Mouse (Mus musculus): ENCODE measurements around the gene Asphd2. TPM values are rescaled to one million over a fixed set of nuclear protein-coding genes. Genes with fewer than 3 reads are reported as not detected.
A peak's percentile ranks its signal among the peaks of the same experiment; 100 is the strongest.

The Asphd2 gene
- polyA plus RNA-seq, 1 experiment from 2014 or later = 1.7 TPM

GRCm38 (mm10) chr5:112409274-112409673 lies 14.6 kb upstream of the Asphd2 start:
- WGBS = 55% methylated on average over 5 of the region's 5 CpGs
- Histone ChIP-seq H3K4me1 (ENCODE audit: control insufficient read depth in 2 of 2, insufficient read depth in 2 of 2, low read length in 2 of 2) (peaks cover 9% of the 10 kb centered on the region in 2 experiments), H3K4me2 (ENCODE audit: low read length) (no peak overlapping the region), H3K9ac (ENCODE audit: low read length) (no peak overlapping the region), H3K27me3 (ENCODE audit: control insufficient read depth, insufficient read depth, low read length) (peaks cover 38% of the 10 kb centered on the region), H3K9me3 (ENCODE audit: control insufficient read depth, low read length) (0 out of 2 replicates have a peak, but pooled peaks cover 4% of the 10 kb centered on the region), H3K27ac (replicated peaks in 1 of 2; ENCODE audit: control insufficient read depth in 1 of 2, insufficient read depth in 1 of 2, low read depth in 2 of 2, low read length in 2 of 2) (no peak overlapping the region), H3K4me3 (ENCODE audit: control insufficient read depth in 1 of 2, insufficient read depth in 1 of 2, low read depth in 1 of 2, low read length in 2 of 2) (no peak overlapping the region), H3K36me3 (ENCODE audit: control insufficient read depth, insufficient read depth, low read length) (no peaks in the 10 kb centered on the region)
- ATAC-seq (ENCODE audit: insufficient number of reproducible peaks, insufficient read depth, low FRiP score, low read depth) = no peak

GRCm38 (mm10) chr5:112406017-112406416 lies 11.4 kb upstream of the Asphd2 start:
- H3K36me3 ChIP-seq (ENCODE audit: control insufficient read depth, insufficient read depth, low read length) = no peaks in the 10 kb centered on the region
- ATAC-seq (ENCODE audit: insufficient number of reproducible peaks, insufficient read depth, low FRiP score, low read depth) = no peak; the same call in 1 of the 2 replicates
- H3K9me3 ChIP-seq (ENCODE audit: control insufficient read depth, low read length) = no peaks in the 10 kb centered on the region
- WGBS = 6% methylated on average over 3 of the region's 3 CpGs
- no peak overlapping the region for H3K4me2 ChIP-seq (ENCODE audit: low read length)
- H3K4me1 ChIP-seq (ENCODE audit: control insufficient read depth in 2 of 2, insufficient read depth in 2 of 2, low read length in 2 of 2) = peaks cover 3 to 9% of the 10 kb centered on the region in 2 experiments
- H3K9ac ChIP-seq (ENCODE audit: low read length) = no peak overlapping the region
- no peak overlapping the region for H3K27ac ChIP-seq (replicated peaks in 1 of 2; ENCODE audit: control insufficient read depth in 1 of 2, insufficient read depth in 1 of 2, low read depth in 2 of 2, low read length in 2 of 2)
- peaks cover 26% of the 10 kb centered on the region for H3K27me3 ChIP-seq (ENCODE audit: control insufficient read depth, insufficient read depth, low read length)
- no peak overlapping the region for H3K4me3 ChIP-seq (ENCODE audit: control insufficient read depth in 1 of 2, insufficient read depth in 1 of 2, low read depth in 1 of 2, low read length in 2 of 2)

- H3K4me1 ChIP-seq (ENCODE audit: control insufficient read depth in 2 of 2, insufficient read depth in 2 of 2, low read length in 2 of 2) = peaks cover 3 to 9% of the 10 kb centered on the region in 2 experiments
- WGBS = 53% methylated on average over 3 of the region's 3 CpGs
- no peak overlapping the region for H3K9ac ChIP-seq (ENCODE audit: low read length)
- no peaks in the 10 kb centered on the region for H3K36me3 ChIP-seq (ENCODE audit: control insufficient read depth, insufficient read depth, low read length)
- no peak overlapping the region for H3K4me2 ChIP-seq (ENCODE audit: low read length)
- no peaks in the 10 kb centered on the region for H3K9me3 ChIP-seq (ENCODE audit: control insufficient read depth, low read length)
- H3K4me3 ChIP-seq (ENCODE audit: control insufficient read depth in 1 of 2, insufficient read depth in 1 of 2, low read depth in 1 of 2, low read length in 2 of 2) = no peak overlapping the region
- H3K27ac ChIP-seq (replicated peaks in 1 of 2; ENCODE audit: control insufficient read depth in 1 of 2, insufficient read depth in 1 of 2, low read depth in 2 of 2, low read length in 2 of 2) = no peak overlapping the region
- ATAC-seq (ENCODE audit: insufficient number of reproducible peaks, insufficient read depth, low FRiP score, low read depth) = no peak
- 0 out of 2 replicates have a peak, but pooled peaks cover 14% of the 10 kb centered on the region for H3K27me3 ChIP-seq (ENCODE audit: control insufficient read depth, insufficient read depth, low read length)
Observed at GRCm38 (mm10) chr5:112402437-112402836, 7.8 kb upstream of the Asphd2 start.

GRCm38 (mm10) chr5:112399284-112399683 lies 4.6 kb upstream of the Asphd2 start:
- 57% methylated on average over 10 of the region's 10 CpGs for WGBS
- Histone ChIP-seq H3K36me3 (ENCODE audit: control insufficient read depth, insufficient read depth, low read length) (no peaks in the 10 kb centered on the region), H3K9ac (ENCODE audit: low read length) (no peak overlapping the region), H3K4me2 (ENCODE audit: low read length) (no peak overlapping the region), H3K9me3 (ENCODE audit: control insufficient read depth, low read length) (no peaks in the 10 kb centered on the region), H3K4me1 (ENCODE audit: control insufficient read depth in 2 of 2, insufficient read depth in 2 of 2, low read length in 2 of 2) (no peaks in the 10 kb centered on the region), H3K27ac (replicated peaks in 1 of 2; ENCODE audit: control insufficient read depth in 1 of 2, insufficient read depth in 1 of 2, low read depth in 2 of 2, low read length in 2 of 2) (no peak overlapping the region), H3K4me3 (ENCODE audit: control insufficient read depth in 1 of 2, insufficient read depth in 1 of 2, low read depth in 1 of 2, low read length in 2 of 2) (no peak overlapping the region), H3K27me3 (ENCODE audit: control insufficient read depth, insufficient read depth, low read length) (peaks cover 40% of the 10 kb centered on the region)
- ATAC-seq (ENCODE audit: insufficient number of reproducible peaks, insufficient read depth, low FRiP score, low read depth) = no peak

- WGBS = 78% methylated on average over 18 of the region's 18 CpGs
Observed at GRCm38 (mm10) chr5:112396066-112396465, 1.4 kb upstream of the Asphd2 start.

GRCm38 (mm10) chr5:112394415-112394763 lies 277 bp downstream of the Asphd2 start:
- no peaks in the 10 kb centered on the region for H3K36me3 ChIP-seq (ENCODE audit: control insufficient read depth, insufficient read depth, low read length)
- peak overlapping the region; percentile 48 to 52 for H3K4me3 ChIP-seq (ENCODE audit: control insufficient read depth in 1 of 2, insufficient read depth in 1 of 2, low read depth in 1 of 2, low read length in 2 of 2)
- no peak overlapping the region for H3K27ac ChIP-seq (replicated peaks in 1 of 2; ENCODE audit: control insufficient read depth in 1 of 2, insufficient read depth in 1 of 2, low read depth in 2 of 2, low read length in 2 of 2)
- 1% methylated on average over 17 of the region's 28 CpGs for WGBS
- H3K9me3 ChIP-seq (ENCODE audit: control insufficient read depth, low read length) = no peaks in the 10 kb centered on the region
- peak overlapping the region; percentile 78 for H3K4me2 ChIP-seq (ENCODE audit: low read length)
- peak overlapping the region; percentile 61 for H3K9ac ChIP-seq (ENCODE audit: low read length)
- H3K27me3 ChIP-seq (ENCODE audit: control insufficient read depth, insufficient read depth, low read length) = peaks cover 80% of the 10 kb centered on the region
- no peaks in the 10 kb centered on the region for H3K4me1 ChIP-seq (ENCODE audit: control insufficient read depth in 2 of 2, insufficient read depth in 2 of 2, low read length in 2 of 2)
- no peak for ATAC-seq (ENCODE audit: insufficient number of reproducible peaks, insufficient read depth, low FRiP score, low read depth)

More at GRCm38 (mm10) chr5:112396066-112396465, 1.4 kb upstream of the Asphd2 start:
- ATAC-seq (ENCODE audit: insufficient number of reproducible peaks, insufficient read depth, low FRiP score, low read depth) = no peak
- no peak overlapping the region for H3K4me3 ChIP-seq (ENCODE audit: control insufficient read depth in 1 of 2, insufficient read depth in 1 of 2, low read depth in 1 of 2, low read length in 2 of 2)
- no peaks in the 10 kb centered on the region for H3K4me1 ChIP-seq (ENCODE audit: control insufficient read depth in 2 of 2, insufficient read depth in 2 of 2, low read length in 2 of 2)
- H3K27me3 ChIP-seq (ENCODE audit: control insufficient read depth, insufficient read depth, low read length) = peaks cover 70% of the 10 kb centered on the region
- H3K4me2 ChIP-seq (ENCODE audit: low read length) = no peak overlapping the region
- H3K9me3 ChIP-seq (ENCODE audit: control insufficient read depth, low read length) = no peaks in the 10 kb centered on the region
- H3K36me3 ChIP-seq (ENCODE audit: control insufficient read depth, insufficient read depth, low read length) = no peaks in the 10 kb centered on the region
- H3K9ac ChIP-seq (ENCODE audit: low read length) = no peak overlapping the region
- no peak overlapping the region for H3K27ac ChIP-seq (replicated peaks in 1 of 2; ENCODE audit: control insufficient read depth in 1 of 2, insufficient read depth in 1 of 2, low read depth in 2 of 2, low read length in 2 of 2)

GRCm38 (mm10) chr5:112393741-112394414 lies 788 bp downstream of the Asphd2 start:
- no peak for ATAC-seq (ENCODE audit: insufficient number of reproducible peaks, insufficient read depth, low FRiP score, low read depth)
- WGBS = 12% methylated on average over 18 of the region's 18 CpGs
- peak overlapping the region; percentile 78 for H3K4me2 ChIP-seq (ENCODE audit: low read length)
- H3K9me3 ChIP-seq (ENCODE audit: control insufficient read depth, low read length) = no peaks in the 10 kb centered on the region
- H3K4me1 ChIP-seq (ENCODE audit: control insufficient read depth in 2 of 2, insufficient read depth in 2 of 2, low read length in 2 of 2) = no peaks in the 10 kb centered on the region
- no peak overlapping the region for H3K27ac ChIP-seq (replicated peaks in 1 of 2; ENCODE audit: control insufficient read depth in 1 of 2, insufficient read depth in 1 of 2, low read depth in 2 of 2, low read length in 2 of 2)
- H3K9ac ChIP-seq (ENCODE audit: low read length) = no peak overlapping the region
- no peaks in the 10 kb centered on the region for H3K36me3 ChIP-seq (ENCODE audit: control insufficient read depth, insufficient read depth, low read length)
- H3K27me3 ChIP-seq (ENCODE audit: control insufficient read depth, insufficient read depth, low read length) = peaks cover 79% of the 10 kb centered on the region
- peak overlapping the region; percentile 48 to 52 for H3K4me3 ChIP-seq (ENCODE audit: control insufficient read depth in 1 of 2, insufficient read depth in 1 of 2, low read depth in 1 of 2, low read length in 2 of 2)

Measured in heart, embryonic 14.5 days (tissue).